Mouse (Mus musculus): ENCODE data around the gene Sdhc.
"Not testable (repeated sequence)": the region's sequence is repeated elsewhere in the genome, so short reads cannot be mapped to it uniquely, and the experiment has no call there.

Gene Sdhc

DNA sequence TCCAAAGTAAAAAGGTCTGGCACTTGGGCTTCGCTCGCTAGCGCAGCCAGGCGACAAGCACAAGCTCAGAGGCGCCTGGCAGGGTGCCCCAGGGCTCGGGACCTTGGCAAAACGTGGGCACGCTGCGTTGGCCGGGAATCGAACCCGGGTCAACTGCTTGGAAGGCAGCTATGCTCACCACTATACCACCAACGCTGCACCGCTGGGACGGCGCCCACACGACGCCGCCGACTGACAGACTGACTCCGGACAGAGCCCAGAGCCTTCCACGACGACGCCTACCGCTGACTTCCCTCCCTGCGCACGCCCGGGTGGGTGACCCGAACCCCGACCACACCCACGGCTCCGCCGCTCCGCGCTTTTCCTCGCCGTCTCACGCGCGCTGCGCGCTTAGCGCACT, 70.6 kb downstream of the Sdhc start:
- not testable (repeated sequence) for DNase-seq (ENCODE audit: low spot score in 2 of 2)

DNA sequence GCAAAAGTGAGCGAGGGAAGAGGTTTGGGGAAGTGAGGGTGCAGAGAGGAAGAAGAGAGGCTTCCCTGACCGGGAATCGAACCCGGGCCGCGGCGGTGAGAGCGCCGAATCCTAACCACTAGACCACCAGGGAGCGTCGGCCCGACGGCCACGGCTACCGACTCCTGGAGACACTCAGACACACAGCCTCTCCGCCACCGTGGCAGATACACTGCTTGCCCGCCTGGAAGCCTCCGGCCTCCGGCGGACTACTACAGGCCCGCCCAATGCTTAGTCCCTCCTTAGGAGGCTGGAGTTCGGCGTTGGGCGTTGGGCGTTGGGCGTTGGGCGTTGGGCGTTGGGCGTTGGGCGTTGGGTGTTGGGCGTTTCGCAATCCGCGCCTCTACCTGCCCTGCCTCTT, 71.1 kb downstream of the Sdhc start:
- not testable (repeated sequence) for DNase-seq (ENCODE audit: low spot score in 2 of 2)

DNA sequence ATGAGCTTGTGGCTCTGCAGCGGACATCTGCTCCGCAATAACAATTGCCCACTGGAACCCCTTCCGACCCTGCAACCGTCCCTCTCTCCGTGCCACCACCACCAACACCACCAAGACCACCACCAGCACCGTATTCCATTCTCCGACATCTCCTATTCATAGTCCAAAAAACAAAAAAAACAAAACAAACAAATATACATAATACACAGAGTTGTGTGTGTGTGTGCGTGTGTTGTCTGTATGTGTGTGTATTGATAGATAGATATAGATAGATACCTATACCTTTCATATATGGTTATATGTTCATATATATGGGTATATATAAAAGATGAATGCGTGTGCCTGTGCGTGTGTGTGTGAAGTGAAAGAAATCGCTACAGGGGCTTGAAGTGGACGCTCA, 72.0 kb downstream of the Sdhc start:
- DNase-seq (ENCODE audit: low spot score in 2 of 2) = not testable (repeated sequence)

DNA sequence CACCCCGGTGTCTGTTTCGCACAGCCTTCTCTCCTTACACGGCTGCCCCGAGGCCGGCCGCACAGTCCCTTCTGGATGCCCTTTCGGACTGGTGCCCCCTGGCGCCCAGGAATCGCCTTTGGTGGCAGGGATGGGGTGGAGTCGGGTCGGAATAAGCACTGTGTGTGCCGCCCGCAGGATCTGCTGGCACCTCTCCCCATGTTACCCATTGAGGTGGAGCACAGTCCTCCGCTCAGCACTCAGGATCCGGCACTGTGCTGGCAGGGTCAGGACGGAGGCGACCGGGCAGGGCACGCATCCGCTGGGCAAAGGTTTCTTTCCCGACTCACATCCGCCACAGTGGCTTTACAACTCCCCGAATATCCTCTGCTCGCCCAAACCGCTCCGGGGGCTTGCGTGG, 72.4 kb downstream of the Sdhc start:
- peak in 1 of 2 experiments; percentile 66 for DNase-seq (ENCODE audit: low spot score in 2 of 2)

DNA sequence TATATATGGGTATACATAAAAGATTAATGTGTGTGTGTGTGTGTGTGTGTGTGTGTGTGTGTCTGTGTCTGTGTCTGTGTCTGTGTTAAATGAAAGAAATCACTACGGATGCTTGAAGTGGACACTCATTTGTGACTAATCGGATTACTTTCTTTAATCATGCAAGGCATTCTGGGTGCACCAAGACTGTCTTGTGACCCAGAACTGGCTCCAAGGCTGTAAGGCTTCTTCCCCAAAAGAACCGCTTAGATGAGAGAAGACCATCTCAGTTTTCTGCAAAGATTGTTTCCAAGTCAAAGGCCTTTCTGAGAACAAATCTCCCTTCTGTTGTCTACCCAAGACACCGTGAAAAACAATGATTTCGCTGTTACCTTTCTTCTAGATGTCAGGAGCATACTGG, 73.2 kb downstream of the Sdhc start:
- not testable (repeated sequence) for DNase-seq (ENCODE audit: low spot score in 2 of 2)

Data from right cerebral cortex, postnatal 10 days (tissue).